Mouse (Mus musculus) kidney, postnatal 0 days (tissue): ENCODE measurements around the gene Dlgap1. TPM values are rescaled to one million over a fixed set of nuclear protein-coding genes. Genes with fewer than 3 reads are reported as not detected.
"Not testable (repeated sequence)": the region's sequence is repeated elsewhere in the genome, so short reads cannot be mapped to it uniquely, and the experiment has no call there.

ENCODE experiments used
- ATAC-seq: fragments of 200-750 bp; cut with Nextera tagmentation; replicated peaks from 2 replicates; pipeline ENCODE4 v1.8.0; 2017; ENCODE audit warnings: low read depth, moderate number of reproducible peaks, moderate TSS enrichment, moderate library complexity; ENCODE audit not compliant: low FRiP score
- DNase-seq: peaks from one replicate; pipeline ENCODE4 v3.0.0-alpha.2; 2016; ENCODE audit warnings: low spot score
- H3K27ac ChIP-seq: fragments of 300-500 bp; sonication (generic); 2 replicates; pipeline ENCODE4 v1.5.1; 2014; ENCODE audit warnings: mild to moderate bottlenecking
- H3K27me3 ChIP-seq: fragments of 300-500 bp; sonication (generic); 2 replicates; pipeline ENCODE4 v1.6.1; 2014; ENCODE audit warnings: low read length, mixed read lengths; ENCODE audit not compliant: insufficient read depth
- H3K36me3 ChIP-seq: fragments of 300-500 bp; sonication (generic); 2 replicates; pipeline ENCODE4 v1.6.1; 2014; ENCODE audit warnings: low read length, mixed read lengths; ENCODE audit not compliant: insufficient read depth
- H3K4me1 ChIP-seq: fragments of 300-500 bp; sonication (generic); replicated peaks from 2 replicates; pipeline ENCODE4 v1.6.1; 2014; ENCODE audit warnings: antibody characterized with exemption, low read length, mixed read lengths; ENCODE audit not compliant: insufficient read depth
- H3K4me2 ChIP-seq: fragments of 300-500 bp; sonication (generic); 2 replicates; pipeline ENCODE4 v1.6.1; 2014; ENCODE audit warnings: mild to moderate bottlenecking, low read length, moderate library complexity, mixed read lengths
- H3K4me3 ChIP-seq: fragments of 300-500 bp; sonication (generic); replicated peaks from 2 replicates; pipeline ENCODE4 v1.5.1; 2014; ENCODE audit warnings: low read depth, low read length
- H3K9ac ChIP-seq: fragments of 300-500 bp; sonication (generic); 2 replicates; pipeline ENCODE4 v1.6.1; 2014; ENCODE audit warnings: low read depth, low read length
- H3K9me3 ChIP-seq: fragments of 300-500 bp; sonication (generic); replicated peaks from 2 replicates; pipeline ENCODE4 v1.6.1; 2016; ENCODE audit warnings: low read length, inconsistent platforms, mixed read lengths
- CTCF ChIP-seq: IDR thresholded peaks from 2 replicates; pipeline ENCODE4 v1.5.1; 2016; ENCODE audit warnings: antibody characterized with exemption, low read depth, mild to moderate bottlenecking, moderate library complexity
- WGBS: fragments of 180-500 bp; shearing (Covaris S2); extraction: QIAGEN DNeasy Blood & Tissue Kit; methylation state at CpG from one replicate; pipeline ENCODE4 v1.1.7; 2014; 5-methylcytosine and 5-hydroxymethylcytosine counted together
- polyA plus RNA-seq: library from polyadenylated mRNA; unstranded; fragments of >200 nt; fragmentation: Nextera tagmentation; extraction: Ambion mirVana; gene quantifications from 2 replicates; pipeline ENCODE4 v1.2.1, GENCODE M21; 2015

Gene Dlgap1
- polyA plus RNA-seq, 1 experiment from 2014 or later = 3.6 TPM

DNA sequence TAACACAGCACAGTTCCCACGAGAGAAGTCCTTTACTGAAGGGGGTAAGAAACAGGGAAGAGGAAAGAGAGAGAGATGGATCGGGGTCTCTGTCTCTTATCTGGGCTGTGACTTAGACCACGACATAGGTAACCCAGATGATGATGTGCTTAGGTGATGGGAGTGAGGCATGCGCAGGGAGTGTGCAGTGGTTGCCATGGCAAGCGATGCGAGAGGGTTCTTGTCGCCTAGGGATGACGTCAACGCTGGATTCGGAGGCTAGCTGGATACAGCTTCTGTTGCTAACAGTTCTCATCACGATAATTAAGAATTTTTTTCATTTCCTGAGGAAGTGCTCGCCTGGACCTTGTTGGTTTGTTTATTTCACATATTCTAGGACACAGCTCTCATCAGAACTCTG lies 857.4 kb downstream of the Dlgap1 start:
- H3K4me1 ChIP-seq = no peaks in the 10 kb centered on the region
- H3K36me3 ChIP-seq = no peaks in the 10 kb centered on the region
- H3K27ac ChIP-seq = no peak overlapping the region
- no peak overlapping the region for H3K4me2 ChIP-seq
- H3K27me3 ChIP-seq = no peaks in the 10 kb centered on the region
- H3K4me3 ChIP-seq = no peak overlapping the region
- no peak for DNase-seq
- ATAC-seq = no peak
- WGBS = 83% methylated on average over 12 of the region's 12 CpGs
- no peak for TF ChIP-seq CTCF
- no peak overlapping the region for H3K9ac ChIP-seq
- no peaks in the 10 kb centered on the region for H3K9me3 ChIP-seq

DNA sequence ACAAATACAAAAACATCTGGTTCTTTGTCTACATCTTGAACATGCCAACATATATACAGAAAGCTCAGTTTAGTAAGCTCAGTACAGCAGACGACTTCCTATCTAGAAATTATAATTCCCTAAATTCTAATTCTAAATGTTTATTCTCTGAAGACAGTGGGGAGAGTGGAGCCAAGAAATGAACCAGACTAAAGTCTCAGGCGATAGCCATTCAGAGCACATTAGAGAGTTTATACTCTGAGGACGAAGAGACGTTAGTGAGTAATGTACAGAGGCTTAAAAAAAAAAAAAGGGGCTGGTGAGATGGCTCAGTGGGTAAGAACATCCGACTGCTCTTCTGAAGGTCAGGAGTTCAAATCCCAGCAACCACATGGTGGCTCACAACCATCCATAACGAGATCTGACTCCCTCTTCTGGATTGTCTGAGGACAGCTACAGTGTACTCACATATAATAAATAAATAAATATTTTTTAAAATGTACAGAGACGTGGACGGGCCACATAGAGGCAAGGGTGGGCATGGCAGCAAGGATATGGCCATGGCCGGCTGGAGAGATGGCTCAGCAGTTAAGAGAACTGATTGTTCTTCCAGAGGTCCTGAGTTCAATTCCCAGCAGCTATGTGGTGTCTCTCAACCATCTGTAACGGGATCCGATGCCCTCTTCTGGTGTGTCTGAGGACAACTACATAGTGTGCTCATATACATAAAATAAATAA lies 858.7 kb downstream of the Dlgap1 start:
- H3K9me3 ChIP-seq, DNase-seq, H3K36me3 ChIP-seq, H3K9ac ChIP-seq, H3K4me3 ChIP-seq, H3K4me1 ChIP-seq, ATAC-seq, H3K4me2 ChIP-seq, H3K27ac ChIP-seq, H3K27me3 ChIP-seq: not testable (repeated sequence)
- 82% methylated on average over 11 of the region's 11 CpGs for WGBS

DNA sequence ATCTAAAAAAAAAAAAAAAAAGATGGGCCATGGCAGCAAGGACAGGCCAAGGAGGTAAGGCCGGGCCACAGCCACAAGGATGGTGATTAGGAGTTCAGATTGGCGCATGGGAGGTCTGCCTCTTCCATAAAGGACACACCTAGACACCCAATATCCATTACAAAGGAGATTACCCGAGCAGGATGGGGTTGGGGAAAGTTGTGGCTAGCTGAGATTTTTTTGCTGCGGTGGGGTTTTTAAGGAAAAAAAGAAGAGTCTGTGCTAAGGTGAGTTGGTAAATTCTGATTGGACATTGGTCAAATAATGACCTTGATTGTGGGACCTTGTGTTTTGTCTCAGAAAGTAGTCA lies 859.3 kb downstream of the Dlgap1 start:
- WGBS = 82% methylated on average over 4 of the region's 4 CpGs
- Histone ChIP-seq H3K9me3 (no peaks in the 10 kb centered on the region), H3K9ac (no peak overlapping the region), H3K4me3 (no peak overlapping the region), H3K27ac (no peak overlapping the region), H3K4me2 (no peak overlapping the region), H3K27me3 (no peaks in the 10 kb centered on the region), H3K36me3 (no peaks in the 10 kb centered on the region), H3K4me1 (no peaks in the 10 kb centered on the region)
- DNase-seq (no peak), ATAC-seq (no peak)
- no peak for TF ChIP-seq CTCF

DNA sequence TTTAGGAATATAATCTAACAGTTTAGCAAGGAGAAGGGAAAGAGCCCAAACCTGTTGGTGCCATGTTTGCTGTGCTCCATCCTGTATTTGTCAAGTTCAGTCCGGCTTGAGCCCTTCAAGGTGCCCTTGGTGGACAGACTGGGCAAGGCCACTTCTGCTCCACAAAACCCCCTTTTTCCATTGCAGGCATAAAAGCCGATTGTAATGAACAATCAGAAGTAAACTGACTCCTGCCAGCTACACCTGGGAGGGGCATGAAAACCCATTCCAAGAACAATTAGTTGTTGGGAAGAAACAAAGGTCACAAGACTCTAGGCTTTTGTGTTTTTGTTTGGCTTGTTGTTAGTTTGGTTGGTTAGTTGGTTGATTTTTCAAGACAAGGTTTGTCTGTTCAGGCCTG lies 859.7 kb downstream of the Dlgap1 start:
- Histone ChIP-seq H3K9ac (no peak overlapping the region), H3K36me3 (no peaks in the 10 kb centered on the region), H3K27ac (no peak overlapping the region), H3K4me1 (no peaks in the 10 kb centered on the region), H3K4me3 (no peak overlapping the region), H3K27me3 (no peaks in the 10 kb centered on the region), H3K9me3 (no peaks in the 10 kb centered on the region), H3K4me2 (no peak overlapping the region)
- ATAC-seq (no peak), DNase-seq (no peak)
- WGBS = 71% methylated on average over 2 of the region's 2 CpGs
- TF ChIP-seq CTCF = no peak

DNA sequence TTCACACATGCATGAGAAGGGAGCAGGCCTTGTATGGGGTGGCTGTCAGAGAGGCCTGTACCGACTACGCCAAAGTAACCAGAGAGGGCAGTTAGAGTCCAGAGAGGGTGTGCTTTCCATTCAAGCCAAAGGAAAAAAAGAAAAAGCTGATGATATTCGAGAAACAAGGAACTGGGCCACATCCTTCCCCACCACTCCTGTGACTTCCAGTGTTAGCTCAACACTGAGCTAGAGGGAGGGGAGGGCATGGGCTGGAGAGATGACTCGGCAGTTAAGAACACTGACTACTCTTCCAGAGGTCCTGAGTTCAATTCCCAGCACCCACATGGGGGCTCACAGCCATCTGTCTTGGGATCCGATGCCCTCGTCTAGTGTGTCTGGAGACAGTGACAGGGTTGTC lies 860.3 kb downstream of the Dlgap1 start:
- WGBS = 80% methylated on average over 6 of the region's 6 CpGs
- no peak overlapping the region for H3K4me2 ChIP-seq
- no peak overlapping the region for H3K27ac ChIP-seq
- ATAC-seq (no peak), DNase-seq (no peak)
- H3K4me3 ChIP-seq = no peak overlapping the region
- TF ChIP-seq CTCF = no peak
- H3K9me3 ChIP-seq = no peaks in the 10 kb centered on the region
- H3K36me3 ChIP-seq = no peaks in the 10 kb centered on the region
- no peaks in the 10 kb centered on the region for H3K4me1 ChIP-seq
- no peaks in the 10 kb centered on the region for H3K27me3 ChIP-seq
- H3K9ac ChIP-seq = no peak overlapping the region

DNA sequence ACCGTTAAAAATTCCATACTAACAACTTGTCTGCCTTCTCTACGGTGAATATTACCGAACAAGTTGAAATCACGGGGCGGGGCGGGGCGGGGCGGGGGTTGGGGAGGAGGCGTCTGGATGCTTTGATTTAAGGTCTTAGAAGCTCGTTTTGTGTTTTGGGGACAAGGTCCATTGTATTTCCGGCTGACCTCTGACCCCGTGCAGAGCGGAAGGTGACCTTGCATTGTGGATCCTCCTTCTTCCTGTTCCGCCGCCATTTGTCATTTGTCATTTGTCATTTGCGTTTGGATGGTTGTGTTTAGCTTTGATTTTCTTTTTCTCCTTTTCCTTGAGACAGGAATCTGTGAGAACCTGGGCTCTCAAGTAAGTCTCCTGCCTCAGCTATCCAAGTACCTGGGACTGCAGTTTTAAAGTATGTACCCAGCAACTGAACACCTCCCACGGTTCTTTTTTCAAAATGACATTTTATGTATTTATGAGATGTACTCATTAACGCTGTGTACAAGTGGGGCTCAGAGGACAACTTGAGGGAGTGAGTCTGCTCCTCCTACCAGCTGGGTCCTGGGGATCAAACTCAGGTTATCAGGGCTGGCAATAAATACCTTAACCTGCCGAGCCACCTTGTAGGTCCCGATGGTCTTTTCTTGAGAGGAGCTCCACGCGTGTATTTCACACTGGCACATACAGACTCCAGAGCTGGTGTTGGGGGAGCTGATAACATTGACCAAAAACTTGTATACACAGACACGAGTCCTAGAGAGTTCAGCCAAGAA lies 861.3 kb downstream of the Dlgap1 start:
- Histone ChIP-seq H3K27me3 (no peaks in the 10 kb centered on the region), H3K4me1 (0 out of 2 replicates have a peak, but pooled peaks cover 2% of the 10 kb centered on the region), H3K36me3 (no peaks in the 10 kb centered on the region), H3K9ac (no peak overlapping the region), H3K27ac (no peak overlapping the region), H3K9me3 (no peaks in the 10 kb centered on the region), H3K4me3 (no peak overlapping the region), H3K4me2 (no peak overlapping the region)
- DNase-seq = no peak
- ATAC-seq = no peak
- no peak for TF ChIP-seq CTCF
- 82% methylated on average over 23 of the region's 23 CpGs for WGBS
